Mouse (Mus musculus): ENCODE measurements around the gene Coch. TPM values are rescaled to one million over a fixed set of nuclear protein-coding genes. Genes with fewer than 3 reads are reported as not detected.

Gene Coch
- polyA plus RNA-seq, 1 experiment, result 0.11 TPM

DNA sequence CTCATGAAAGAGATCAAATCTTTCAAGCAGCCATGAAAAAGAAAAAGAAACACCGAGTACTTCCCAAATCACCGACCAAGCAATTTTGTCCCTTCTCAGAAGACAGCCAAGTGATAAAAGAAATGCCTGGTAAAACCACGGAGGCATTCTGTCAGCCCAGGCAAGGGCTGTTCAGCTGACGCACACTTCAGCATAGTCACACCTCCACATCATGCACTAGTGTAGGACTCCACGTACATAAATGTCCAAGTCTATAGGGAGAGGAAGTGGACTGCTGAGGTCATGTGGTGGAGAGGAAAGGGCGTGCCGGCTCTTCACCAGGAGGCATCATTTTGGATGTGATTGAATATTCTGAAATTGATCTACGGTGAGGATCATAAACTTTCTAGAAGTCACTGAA, 1.2 kb upstream of the Coch start:
- no peak for TF ChIP-seq POLR2A (IDR thresholded peaks at IDR 0.05; ENCODE audit: borderline replicate concordance, extremely low read depth, low read depth, low read length)
- no peak for TF ChIP-seq CTCF (IDR thresholded peaks at IDR 0.05; ENCODE audit: insufficient read depth, low read length)
- Histone ChIP-seq H3K4me3 (replicated peaks; ENCODE audit: extremely low read depth, low read depth, low read length) (no peak overlapping the region), H3K4me1 (ENCODE audit: control insufficient read depth, insufficient read depth, low read length) (peaks cover 8% of the 10 kb centered on the region)
- no peak for DNase-seq
- WGBS, result 63% methylated on average over 8 of the region's 8 CpGs

DNA sequence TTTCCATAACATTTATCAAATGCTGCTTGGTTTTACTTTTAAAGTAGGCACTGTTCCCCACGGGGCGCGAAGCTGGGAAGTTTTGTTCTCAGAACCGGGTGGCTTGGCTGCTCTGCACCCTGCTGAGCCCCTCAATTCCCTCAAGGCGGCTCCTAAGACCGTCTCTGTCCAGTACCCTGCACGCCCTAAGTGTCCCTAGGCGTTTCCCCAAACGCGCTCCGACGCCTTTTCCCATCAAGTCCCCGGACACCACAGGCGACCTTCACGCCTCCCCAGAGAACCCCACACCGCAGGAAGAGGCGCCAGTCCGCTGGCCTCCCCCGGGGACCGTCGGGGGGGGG, 283 bp upstream of the Coch start:
- Histone ChIP-seq H3K4me1 (ENCODE audit: control insufficient read depth, insufficient read depth, low read length) (peaks cover 8% of the 10 kb centered on the region), H3K4me3 (replicated peaks; ENCODE audit: extremely low read depth, low read depth, low read length) (no peak overlapping the region)
- TF ChIP-seq POLR2A (IDR thresholded peaks at IDR 0.05; ENCODE audit: borderline replicate concordance, extremely low read depth, low read depth, low read length), result no peak
- TF ChIP-seq CTCF (IDR thresholded peaks at IDR 0.05; ENCODE audit: insufficient read depth, low read length), result no peak
- WGBS, result 2% methylated on average over 21 of the region's 21 CpGs
- DNase-seq, result no peak

DNA sequence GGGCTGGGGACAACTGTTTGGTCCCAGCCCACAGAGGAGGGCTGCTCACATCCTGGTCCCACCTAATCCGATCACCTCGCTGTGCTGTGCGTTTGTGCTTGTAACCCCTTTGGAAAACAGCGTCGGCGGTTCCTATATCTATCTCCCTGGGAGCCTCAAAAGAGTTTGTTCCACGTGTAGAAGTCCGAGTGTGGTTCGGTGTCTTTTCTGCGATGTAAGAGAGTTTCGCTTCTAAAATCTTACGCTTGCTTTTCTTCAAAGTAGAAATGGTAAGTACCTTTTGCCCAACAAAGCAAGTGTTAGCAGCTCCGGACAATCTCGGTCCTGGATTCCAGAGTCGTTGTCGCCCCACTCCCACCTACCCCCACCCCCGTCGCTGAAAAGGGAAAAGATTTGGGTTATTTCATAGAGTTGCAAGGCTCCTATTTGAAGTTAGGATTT, 909 bp downstream of the Coch start:
- Histone ChIP-seq H3K4me1 (ENCODE audit: control insufficient read depth, insufficient read depth, low read length) (peaks cover 8% of the 10 kb centered on the region), H3K4me3 (replicated peaks; ENCODE audit: extremely low read depth, low read depth, low read length) (peak overlapping the region; percentile 37)
- DNase-seq, result no peak
- 2% methylated on average over 18 of the region's 18 CpGs for whole genome bisulfite sequencing
- no peak for TF ChIP-seq CTCF (IDR thresholded peaks at IDR 0.05; ENCODE audit: insufficient read depth, low read length)
- no peak for TF ChIP-seq POLR2A (IDR thresholded peaks at IDR 0.05; ENCODE audit: borderline replicate concordance, extremely low read depth, low read depth, low read length)

DNA sequence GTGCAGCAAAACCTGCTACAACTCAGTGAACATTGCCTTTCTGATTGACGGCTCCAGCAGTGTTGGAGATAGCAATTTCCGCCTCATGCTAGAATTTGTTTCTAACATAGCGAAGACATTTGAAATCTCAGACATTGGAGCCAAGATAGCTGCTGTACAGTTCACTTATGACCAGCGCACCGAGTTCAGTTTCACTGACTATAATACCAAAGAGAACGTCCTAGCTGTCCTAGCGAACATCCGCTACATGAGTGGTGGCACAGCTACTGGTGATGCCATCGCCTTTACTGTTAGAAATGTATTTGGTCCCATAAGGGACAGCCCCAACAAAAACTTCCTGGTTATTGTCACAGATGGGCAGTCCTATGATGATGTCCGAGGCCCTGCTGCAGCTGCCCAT, 10.2 kb downstream of the Coch start:
- H3K4me3 ChIP-seq (replicated peaks; ENCODE audit: extremely low read depth, low read depth, low read length), result no peak overlapping the region
- DNase-seq, result no peak
- TF ChIP-seq POLR2A (IDR thresholded peaks at IDR 0.05; ENCODE audit: borderline replicate concordance, extremely low read depth, low read depth, low read length) (no peak), CTCF (IDR thresholded peaks at IDR 0.05; ENCODE audit: insufficient read depth, low read length) (no peak)
- WGBS, result 95% methylated on average over 10 of the region's 10 CpGs
- no peaks in the 10 kb centered on the region for H3K4me1 ChIP-seq (ENCODE audit: control insufficient read depth, insufficient read depth, low read length)

DNA sequence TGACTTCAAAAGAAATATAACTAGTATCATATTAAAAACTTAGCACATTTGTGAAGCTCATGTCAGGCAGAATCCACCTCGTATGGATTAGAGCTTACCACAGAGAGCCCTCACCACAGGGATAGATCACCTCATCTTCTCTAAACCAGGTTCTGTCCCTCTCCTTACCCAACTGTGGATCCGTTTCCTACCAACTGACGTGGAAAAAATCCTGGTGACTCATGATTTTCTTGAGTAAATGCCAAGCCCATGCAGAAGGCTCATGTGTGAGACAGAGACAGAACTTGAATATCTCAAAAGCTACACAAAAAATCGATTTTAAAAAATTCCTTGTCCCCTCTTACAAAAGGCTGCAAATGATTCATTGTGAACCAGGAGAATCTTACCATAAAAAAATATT, 13.0 kb downstream of the Coch start:
- 76% methylated on average over 4 of the region's 4 CpGs for WGBS
- TF ChIP-seq POLR2A (IDR thresholded peaks at IDR 0.05; ENCODE audit: borderline replicate concordance, extremely low read depth, low read depth, low read length) (no peak), CTCF (IDR thresholded peaks at IDR 0.05; ENCODE audit: insufficient read depth, low read length) (no peak)
- no peak overlapping the region for H3K4me3 ChIP-seq (replicated peaks; ENCODE audit: extremely low read depth, low read depth, low read length)

DNA sequence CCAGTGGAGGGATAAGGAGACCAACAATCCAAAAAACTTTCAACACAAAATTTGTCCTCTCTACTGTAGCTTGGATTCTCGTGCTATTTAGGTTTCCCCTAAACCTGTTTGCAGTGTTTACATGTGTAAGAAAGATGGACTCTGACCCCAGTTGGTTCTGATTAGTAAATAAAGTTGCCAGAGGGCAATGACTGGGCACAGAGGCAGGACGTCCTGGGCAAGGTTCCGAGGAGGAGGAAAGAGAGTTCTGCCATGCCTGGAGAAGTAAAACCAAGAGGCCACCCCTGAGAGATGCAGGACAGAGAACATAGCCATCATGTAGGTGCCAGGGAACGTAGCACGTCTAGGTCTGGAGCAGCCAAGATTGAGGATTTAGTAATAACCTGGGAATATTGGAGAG, 19.2 kb downstream of the Coch start:
- no peaks in the 10 kb centered on the region for H3K4me1 ChIP-seq (ENCODE audit: control insufficient read depth, insufficient read depth, low read length)
- TF ChIP-seq CTCF (IDR thresholded peaks at IDR 0.05; ENCODE audit: insufficient read depth, low read length), result no peak
- TF ChIP-seq POLR2A (IDR thresholded peaks at IDR 0.05; ENCODE audit: borderline replicate concordance, extremely low read depth, low read depth, low read length), result no peak
- 87% methylated on average over 5 of the region's 5 CpGs for WGBS
- no peak for DNase-seq
- H3K4me3 ChIP-seq (replicated peaks; ENCODE audit: extremely low read depth, low read depth, low read length), result no peak overlapping the region

More for the DNA sequence above, 13.0 kb downstream of the Coch start:
- DNase-seq, result no peak
- H3K4me1 ChIP-seq (ENCODE audit: control insufficient read depth, insufficient read depth, low read length), result no peaks in the 10 kb centered on the region

DNA sequence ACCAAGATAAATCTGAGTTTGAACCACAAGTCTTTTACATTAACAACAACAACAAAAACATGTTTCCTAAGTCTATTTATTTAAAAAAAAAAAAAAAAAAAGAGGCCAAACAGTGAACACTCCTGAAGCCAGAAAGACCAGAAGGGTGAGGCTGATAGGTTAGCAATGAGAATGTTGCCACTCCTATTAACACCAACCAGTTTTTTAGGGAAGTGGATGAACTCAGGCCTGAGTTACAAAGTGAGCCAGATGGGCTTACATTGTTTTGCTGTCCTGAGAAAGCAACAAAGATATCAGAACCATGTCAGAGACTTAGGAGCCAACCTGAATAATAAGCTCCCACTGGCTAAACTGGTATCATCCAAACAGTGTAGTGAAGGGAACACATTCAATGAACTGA, 27.4 kb downstream of the Coch start:
- Histone ChIP-seq H3K4me3 (replicated peaks; ENCODE audit: extremely low read depth, low read depth, low read length) (no peak overlapping the region), H3K4me1 (ENCODE audit: control insufficient read depth, insufficient read depth, low read length) (no peaks in the 10 kb centered on the region)
- no peak for DNase-seq
- TF ChIP-seq POLR2A (IDR thresholded peaks at IDR 0.05; ENCODE audit: borderline replicate concordance, extremely low read depth, low read depth, low read length), result no peak
- TF ChIP-seq CTCF (IDR thresholded peaks at IDR 0.05; ENCODE audit: insufficient read depth, low read length), result no peak

DNA sequence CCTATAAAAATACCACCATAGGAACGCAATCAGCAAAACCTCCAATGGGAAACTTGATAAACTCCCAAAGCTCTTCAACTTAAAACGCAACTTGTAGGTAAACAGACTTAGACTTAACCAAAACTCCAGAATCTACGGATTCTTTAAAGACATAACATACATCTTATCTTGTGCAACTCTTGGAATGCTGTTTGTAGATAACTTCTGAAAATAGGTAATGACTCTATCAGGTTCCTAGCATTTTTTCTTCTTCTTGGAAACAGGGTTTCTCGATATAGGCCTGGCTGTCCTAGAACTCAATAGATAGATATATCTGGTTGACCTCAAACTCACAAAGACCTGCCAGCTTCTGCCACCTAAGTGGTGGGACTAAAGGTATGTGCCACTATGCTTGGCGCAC, 28.0 kb downstream of the Coch start:
- WGBS, result 90% methylated on average over 5 of the region's 5 CpGs
- H3K4me1 ChIP-seq (ENCODE audit: control insufficient read depth, insufficient read depth, low read length), result no peaks in the 10 kb centered on the region
- H3K4me3 ChIP-seq (replicated peaks; ENCODE audit: extremely low read depth, low read depth, low read length), result no peak overlapping the region
- no peak for DNase-seq
- TF ChIP-seq POLR2A (IDR thresholded peaks at IDR 0.05; ENCODE audit: borderline replicate concordance, extremely low read depth, low read depth, low read length) (no peak), CTCF (IDR thresholded peaks at IDR 0.05; ENCODE audit: insufficient read depth, low read length) (no peak)

DNA sequence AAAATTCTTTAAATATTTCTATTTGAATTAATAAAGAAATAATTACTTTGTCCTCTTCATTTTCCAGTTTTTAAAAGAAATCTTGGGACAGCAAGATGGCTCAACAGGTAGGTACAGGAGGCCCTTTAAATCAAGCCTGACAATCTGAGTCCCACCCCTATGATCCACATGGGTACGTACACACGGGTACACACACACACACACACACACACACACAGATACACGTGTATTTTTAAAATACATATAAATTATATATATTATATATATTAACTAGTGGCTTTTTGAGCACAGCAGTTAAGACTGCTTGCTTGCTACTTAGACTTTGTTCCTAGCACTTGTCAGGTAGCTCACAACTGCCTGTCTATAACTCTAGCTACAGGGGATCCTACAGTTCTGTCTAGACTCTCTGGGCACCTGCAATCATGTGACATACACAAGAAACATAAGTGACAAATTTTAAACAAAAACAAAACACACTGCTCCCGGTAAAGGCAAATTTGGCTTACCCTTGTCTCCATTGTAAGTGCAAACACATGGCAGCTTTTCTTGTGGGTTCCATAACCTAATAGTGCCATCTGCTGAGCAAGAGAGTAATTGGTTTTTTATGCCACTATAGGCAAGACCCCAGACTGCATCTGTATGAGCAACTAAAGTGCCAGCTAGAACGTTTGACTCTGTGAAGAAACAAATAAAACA, 29.7 kb downstream of the Coch start:
- TF ChIP-seq CTCF (IDR thresholded peaks at IDR 0.05; ENCODE audit: insufficient read depth, low read length) (no peak), POLR2A (IDR thresholded peaks at IDR 0.05; ENCODE audit: borderline replicate concordance, extremely low read depth, low read depth, low read length) (no peak)
- 78% methylated on average over 5 of the region's 5 CpGs for WGBS
- no peak overlapping the region for H3K4me3 ChIP-seq (replicated peaks; ENCODE audit: extremely low read depth, low read depth, low read length)
- H3K4me1 ChIP-seq (ENCODE audit: control insufficient read depth, insufficient read depth, low read length), result no peaks in the 10 kb centered on the region
- DNase-seq, result no peak

DNA sequence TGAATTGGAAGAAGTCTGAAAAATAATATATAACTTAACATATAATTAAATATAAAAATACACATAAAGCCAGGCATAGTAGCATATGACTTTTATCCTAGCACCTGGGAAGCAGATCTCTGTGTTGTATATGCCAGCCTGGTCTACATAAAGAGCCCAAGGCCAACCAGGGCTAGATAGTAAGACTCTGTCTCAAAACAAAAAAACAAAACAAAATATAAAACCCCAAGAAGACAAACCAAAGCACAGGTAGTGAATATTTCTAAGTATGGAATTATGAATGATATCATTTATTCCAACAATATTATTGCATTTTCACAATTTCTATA, 30.2 kb downstream of the Coch start:
- DNase-seq, result no peak
- TF ChIP-seq CTCF (IDR thresholded peaks at IDR 0.05; ENCODE audit: insufficient read depth, low read length) (no peak), POLR2A (IDR thresholded peaks at IDR 0.05; ENCODE audit: borderline replicate concordance, extremely low read depth, low read depth, low read length) (no peak)
- no peak overlapping the region for H3K4me3 ChIP-seq (replicated peaks; ENCODE audit: extremely low read depth, low read depth, low read length)
- H3K4me1 ChIP-seq (ENCODE audit: control insufficient read depth, insufficient read depth, low read length), result no peaks in the 10 kb centered on the region
